Mouse (Mus musculus) layer of hippocampus, adult 18-20 months (tissue): ENCODE results near the gene Gsdma3. TPM values are rescaled to one million over a fixed set of nuclear protein-coding genes. Genes with fewer than 3 reads are reported as not detected.
A peak's percentile ranks its signal among the peaks of the same experiment; 100 is the strongest.

Experiments
- DNase-seq, 2 experiments: peaks; one replicate each; pipeline ENCODE4 v3.0.0; 2022; ENCODE audit warnings: low spot score in 2 of 2
- long read RNA-seq: library from polyadenylated mRNA; stranded (forward); transcript quantifications from one replicate; pipeline ENCODE4 v2.0.0, GENCODE M21; 2021
- total RNA-seq, 2 experiments: library from RNA; stranded (reverse); gene quantifications; 2 replicates each; pipeline ENCODE4 v1.2.3; 2021

The Gsdma3 gene
- not detected for total RNA-seq
- long read RNA-seq = 0 reads

GRCm38 (mm10) chr11:98625611-98626410 lies at the start of gene Gsdma3, which contains the start of gene Gm12355:
Gsdma3 (plus strand) TSS chr11:98626360.
Gm12355 (minus strand) TSS chr11:98625661.
- DNase-seq = no peak

GRCm38 (mm10) chr11:98577776-98578175 lies 48.4 kb upstream of the Gsdma3 start:
- DNase-seq = no peak

- DNase-seq = no peak
Measured at GRCm38 (mm10) chr11:98580301-98581121, 45.6 kb upstream of the Gsdma3 start.

GRCm38 (mm10) chr11:98581286-98582029 lies 44.7 kb upstream of the Gsdma3 start:
- no peak for DNase-seq

GRCm38 (mm10) chr11:98582030-98582388 lies 44.2 kb upstream of the Gsdma3 start:
- no peak for DNase-seq

- no peak for DNase-seq
Measured at GRCm38 (mm10) chr11:98582551-98583264, 43.5 kb upstream of the Gsdma3 start.

GRCm38 (mm10) chr11:98583265-98583552 lies 43.0 kb upstream of the Gsdma3 start:
- no peak for DNase-seq

- DNase-seq = no peak
Measured at GRCm38 (mm10) chr11:98583571-98583970, 42.6 kb upstream of the Gsdma3 start.

- no peak for DNase-seq
Measured at GRCm38 (mm10) chr11:98584146-98584545, 42.0 kb upstream of the Gsdma3 start.

- no peak for DNase-seq
Measured at GRCm38 (mm10) chr11:98584629-98585177, 41.5 kb upstream of the Gsdma3 start.

- DNase-seq = peak in 1 of 2 experiments; percentile 35
Measured at GRCm38 (mm10) chr11:98586087-98586891, 39.9 kb upstream of the Gsdma3 start.

- DNase-seq = peak; percentile 95 to 98
Measured at GRCm38 (mm10) chr11:98586892-98587563, 39.1 kb upstream of the Gsdma3 start, which contains the start of gene Ormdl3. Ormdl3 (minus strand) TSS chr11:98587368.

- peak; percentile 47 to 52 for DNase-seq
Measured at GRCm38 (mm10) chr11:98587684-98588546, 38.2 kb upstream of the Gsdma3 start.

GRCm38 (mm10) chr11:98588833-98589281 lies 37.3 kb upstream of the Gsdma3 start:
- DNase-seq = no peak

- DNase-seq = no peak
Measured at GRCm38 (mm10) chr11:98589306-98589705, 36.9 kb upstream of the Gsdma3 start.

GRCm38 (mm10) chr11:98590548-98591445 lies 35.4 kb upstream of the Gsdma3 start:
- no peak for DNase-seq

- DNase-seq = no peak
Measured at GRCm38 (mm10) chr11:98595021-98595420, 31.1 kb upstream of the Gsdma3 start.
